ENCODE assay signal across 8 mouse cellular contexts in the genomic region with DNA sequence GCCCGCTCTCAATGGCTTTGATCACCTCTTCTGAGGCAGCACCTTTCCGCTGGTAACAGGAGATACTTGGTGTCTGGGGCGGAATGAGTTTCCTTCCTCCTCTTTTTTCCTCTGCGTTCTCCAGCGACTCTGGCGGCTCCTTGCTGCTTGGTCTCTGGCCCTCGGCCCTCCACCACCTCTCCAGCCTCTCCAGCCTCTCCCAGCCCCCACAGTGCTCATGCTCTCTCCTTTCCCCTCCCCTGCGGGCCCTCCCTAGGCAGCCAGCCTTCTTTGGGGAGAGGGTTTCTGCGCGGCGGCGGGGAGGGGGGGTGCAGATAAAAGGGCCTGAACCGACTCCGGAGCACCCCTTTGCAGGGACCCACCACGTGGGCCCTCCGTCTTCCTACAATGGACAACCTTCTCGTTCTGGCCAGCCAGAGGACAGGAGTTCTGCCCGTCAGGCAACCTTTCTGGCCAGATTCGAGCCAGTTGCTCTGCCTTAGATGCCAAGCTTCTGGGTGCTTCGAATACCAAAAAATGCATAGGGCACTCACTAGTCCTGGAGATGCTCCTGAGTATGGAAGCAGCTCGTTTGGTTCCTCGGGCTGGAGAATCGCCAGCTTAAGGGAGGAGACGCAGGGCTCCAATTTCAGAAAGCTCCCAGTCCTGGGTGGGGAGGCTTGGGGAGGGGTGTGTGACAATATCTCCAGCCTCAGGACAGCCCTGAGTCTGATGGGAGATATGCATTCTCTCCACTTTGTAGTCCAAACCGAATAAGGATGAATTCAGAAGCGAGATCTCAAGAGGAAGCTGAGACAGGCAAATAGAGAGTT. TPM values are rescaled to one million over a fixed set of nuclear protein-coding genes. Genes with fewer than 3 reads are reported as not detected.
A peak's percentile ranks its signal among the peaks of the same experiment; 100 is the strongest.
DNase-seq lines count a peak whose midpoint lies in the region; ATAC-seq and TF ChIP-seq lines count a peak whose summit lies in the region.

No protein-coding gene starts in this region.

- peak; percentile 7 for DNase-seq in thymus, adult 2 months
- no peak for DNase-seq in thymus, postnatal 25 days
- no peak for DNase-seq in heart, postnatal 0 days (ENCODE audit: low spot score)
- DNase-seq in thymus, postnatal 4 days: peak; percentile 33
- no peak for DNase-seq in testis, postnatal 10 days (ENCODE audit: low spot score)
- DNase-seq in cerebellum, adult 11-12 months: no peak

- no peaks in the 10 kb centered on the region for H3K9me3 ChIP-seq in heart, postnatal 0 days (replicated peaks; ENCODE audit: control insufficient read depth, low read length)
- no peaks in the 10 kb centered on the region for H3K9me3 ChIP-seq in liver, embryonic 15.5 days (replicated peaks)

- no peaks in the 10 kb centered on the region for H3K27me3 ChIP-seq in thymus, adult 2 months (ENCODE audit: control insufficient read depth, insufficient read depth, low read length)
- H3K27me3 ChIP-seq in heart, postnatal 0 days (ENCODE audit: control insufficient read depth, insufficient read depth, low read length): no peaks in the 10 kb centered on the region
- peaks cover 3% of the 10 kb centered on the region; the same call in 1 of the 2 replicates for H3K27me3 ChIP-seq in liver, embryonic 15.5 days

- WGBS in thymus, adult 2 months: 51% methylated on average over 26 of the region's 26 CpGs
- 14% methylated on average over 25 of the region's 26 CpGs for WGBS in heart, postnatal 0 days
- WGBS in liver, embryonic 15.5 days (ENCODE audit: insufficient replicate concordance): 15% methylated on average over 22 of the region's 26 CpGs

- peak overlapping the region; percentile 18; the same call in 1 of the 2 replicates for H3K4me3 ChIP-seq in thymus, adult 2 months (ENCODE audit: control insufficient read depth, insufficient read depth, low read length)
- peak overlapping the region; percentile 22 for H3K4me3 ChIP-seq in heart, postnatal 0 days (ENCODE audit: low read depth, low read length)
- peak overlapping the region; percentile 46 for H3K4me3 ChIP-seq in liver, embryonic 15.5 days (replicated peaks)

- no peaks in the 10 kb centered on the region for H3K36me3 ChIP-seq in thymus, adult 2 months (ENCODE audit: control insufficient read depth, insufficient read depth, low read length)
- H3K36me3 ChIP-seq in heart, postnatal 0 days (replicated peaks; ENCODE audit: control insufficient read depth, insufficient read depth, low read length): no peaks in the 10 kb centered on the region
- H3K36me3 ChIP-seq in liver, embryonic 15.5 days (replicated peaks): no peaks in the 10 kb centered on the region

- no peak for TF ChIP-seq CTCF in thymus, adult 2 months (IDR thresholded peaks at IDR 0.05; ENCODE audit: borderline replicate concordance, control insufficient read depth, extremely low read depth, insufficient read depth, low read length, poor library complexity)
- TF ChIP-seq CTCF in heart, postnatal 0 days (IDR thresholded peaks at IDR 0.05; ENCODE audit: low read depth): no peak

- no peak overlapping the region for H3K27ac ChIP-seq in thymus, adult 2 months (ENCODE audit: control insufficient read depth, insufficient read depth, low read length)
- H3K27ac ChIP-seq in heart, postnatal 0 days (ENCODE audit: low read depth): no peak overlapping the region
- H3K27ac ChIP-seq in liver, embryonic 15.5 days (replicated peaks): peak overlapping the region; percentile 76

- no peak for TF ChIP-seq EP300 in heart, postnatal 0 days (IDR thresholded peaks at IDR 0.05; ENCODE audit: low read depth)

- TF ChIP-seq POLR2A in thymus, adult 2 months (IDR thresholded peaks at IDR 0.05; ENCODE audit: control insufficient read depth, extremely low read depth, insufficient read depth, low read length, poor library complexity): no peak

- H3K4me1 ChIP-seq in thymus, adult 2 months (replicated peaks; ENCODE audit: control insufficient read depth, insufficient read depth, low read length): peaks cover 25% of the 10 kb centered on the region
- no peaks in the 10 kb centered on the region for H3K4me1 ChIP-seq in heart, postnatal 0 days (ENCODE audit: control insufficient read depth, insufficient read depth)
- peaks cover 58% of the 10 kb centered on the region for H3K4me1 ChIP-seq in liver, embryonic 15.5 days (replicated peaks)

- no peak overlapping the region; the same call in 1 of the 2 replicates for H3K9ac ChIP-seq in heart, postnatal 0 days (replicated peaks; ENCODE audit: low read depth, low read length)
- peak overlapping the region; percentile 39 for H3K9ac ChIP-seq in liver, embryonic 15.5 days

- ATAC-seq in heart, postnatal 0 days (ENCODE audit: insufficient read depth, low read depth): no peak
- peak; percentile 60 for ATAC-seq in liver, embryonic 15.5 days (ENCODE audit: insufficient read depth)
- ATAC-seq in megakaryocyte, adult 5-6 weeks (ENCODE audit: poor library complexity, severe bottlenecking): no peak

- peak overlapping the region; percentile 53 for H3K4me2 ChIP-seq in heart, postnatal 0 days (ENCODE audit: low read depth, low read length)
- H3K4me2 ChIP-seq in liver, embryonic 15.5 days: peak overlapping the region; percentile 74

RNA-seq across cellular contexts. Expression of a gene that starts 30.2 kb away (rescaled TPM):
- 7.8 TPM in 2 replicates for polyA plus RNA-seq in thymus, adult 2 months (2012; rRNA removed)
- total RNA-seq in heart, postnatal 0 days (2014; rRNA removed; ENCODE audit: low replicate concordance): 4.3 and 7.2 TPM in 2 replicates
- 2.0 TPM in 2 replicates for polyA plus RNA-seq in heart, postnatal 0 days (2015; fragmentation: Nextera tagmentation; extraction: Ambion mirVana)
- 3.6 and 3.7 TPM in 2 replicates for polyA plus RNA-seq in liver, embryonic 15.5 days (2015; fragmentation: Nextera tagmentation; extraction: Ambion mirVana)
- total RNA-seq in megakaryocyte, adult 5-6 weeks (2015): 4.6 and 5.5 TPM in 2 replicates
- 3.3 and 4.0 TPM in 2 replicates for total RNA-seq in megakaryocyte, adult 5-6 weeks (2017)

RNA-seq across cellular contexts. Expression of a gene that starts 54.2 kb away (rescaled TPM):
- 3.7 and 3.8 TPM in 2 replicates for polyA plus RNA-seq in thymus, adult 2 months (2012; rRNA removed)
- total RNA-seq in heart, postnatal 0 days (2014; rRNA removed; ENCODE audit: low replicate concordance): 3.4 and 6.0 TPM in 2 replicates
- polyA plus RNA-seq in heart, postnatal 0 days (2015; fragmentation: Nextera tagmentation; extraction: Ambion mirVana): 9.6 and 9.9 TPM in 2 replicates
- polyA plus RNA-seq in liver, embryonic 15.5 days (2015; fragmentation: Nextera tagmentation; extraction: Ambion mirVana): 6.8 and 8.1 TPM in 2 replicates
- 24.4 and 28.7 TPM in 2 replicates for total RNA-seq in megakaryocyte, adult 5-6 weeks (2015)
- total RNA-seq in megakaryocyte, adult 5-6 weeks (2017): 51.5 and 56.4 TPM in 2 replicates

Comparison
In these comparisons a context has a peak if more than half of its experiments do, and no peak if none do; other contexts are left out.
1. DNase-seq: peak in thymus, adult 2 months (single experiment) and thymus, postnatal 4 days (single experiment); none in thymus, postnatal 25 days (single experiment), heart, postnatal 0 days (single experiment), testis, postnatal 10 days (single experiment) and cerebellum, adult 11-12 months (single experiment).
2. Peak in every context shown above with its lines, with median percentiles within 50 percentile points of each other: H3K4me3 ChIP-seq.